Mouse (Mus musculus): ENCODE results near the gene Camk2n2. TPM values are rescaled to one million over a fixed set of nuclear protein-coding genes. Genes with fewer than 3 reads are reported as not detected.

Camk2n2 gene
- polyA plus RNA-seq, 1 experiment, result 6.7 TPM

DNA sequence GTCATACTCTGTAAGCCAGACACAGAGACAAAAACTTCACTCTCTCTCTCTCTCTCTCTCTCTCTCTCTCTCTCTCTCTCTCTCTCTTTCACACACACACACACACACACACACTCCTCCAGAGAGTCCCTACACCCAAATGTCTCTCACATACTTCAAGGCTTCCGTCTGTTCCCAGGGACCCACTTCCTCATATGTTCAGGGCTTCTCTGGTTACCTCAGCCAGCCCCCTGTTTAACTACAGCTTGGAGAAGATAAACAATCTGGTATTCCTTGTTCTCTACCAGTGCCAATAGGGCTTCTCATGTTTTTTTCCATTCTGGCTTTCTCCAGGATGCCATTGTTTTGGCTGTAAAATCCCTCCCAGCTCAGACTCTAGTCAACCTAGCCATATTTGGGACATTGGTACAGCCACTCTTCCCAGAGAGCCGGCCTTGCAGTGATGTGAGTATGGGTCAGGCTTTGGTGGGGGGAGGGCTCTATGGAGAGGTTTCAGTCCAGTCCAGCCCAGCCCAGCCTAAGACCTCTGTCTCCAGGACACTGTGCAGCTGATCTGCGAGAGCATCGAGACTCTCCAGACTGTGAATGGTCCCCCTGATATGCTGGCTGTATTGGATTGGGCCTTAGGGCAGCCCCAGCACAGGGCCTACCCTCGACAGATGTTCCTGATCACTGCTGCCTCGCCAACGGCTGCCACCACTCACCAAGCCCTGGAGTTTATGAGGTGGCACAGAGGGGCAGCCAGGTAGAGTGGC, 24.2 kb downstream of the Camk2n2 start:
- TF ChIP-seq CTCF (IDR thresholded peaks at IDR 0.05; ENCODE audit: control insufficient read depth, insufficient read depth, insufficient read length), result no peak
- TF ChIP-seq MAX (IDR thresholded peaks at IDR 0.05), result no peak
- no peak for TF ChIP-seq MYOG (IDR thresholded peaks at IDR 0.05; ENCODE audit: control insufficient read depth, extremely low read depth, insufficient read length)
- TF ChIP-seq MYOD1 (IDR thresholded peaks at IDR 0.05; ENCODE audit: control insufficient read depth, insufficient read length, low read depth), result no peak
- TF ChIP-seq CEBPB (IDR thresholded peaks at IDR 0.05; ENCODE audit: low read depth), result no peak
- TF ChIP-seq USF1 (IDR thresholded peaks at IDR 0.05; ENCODE audit: low read depth), result no peak
- no peak for TF ChIP-seq FOSL1 (IDR thresholded peaks at IDR 0.05; ENCODE audit: insufficient read depth, low read length, poor library complexity, severe bottlenecking)
- peaks cover 65% of the 10 kb centered on the region for H3K27me3 ChIP-seq (ENCODE audit: control insufficient read depth, insufficient read depth, insufficient read length)
- H3K36me3 ChIP-seq (ENCODE audit: control insufficient read depth, insufficient read depth), result no peaks in the 10 kb centered on the region
- no peaks in the 10 kb centered on the region for H3K79me2 ChIP-seq (ENCODE audit: control insufficient read depth, insufficient read depth)
- no peaks in the 10 kb centered on the region for H3K79me3 ChIP-seq (ENCODE audit: low read depth)
- H3ac ChIP-seq (ENCODE audit: control insufficient read depth, insufficient read length, low read depth), result no peak overlapping the region
- no peak overlapping the region for H3K4me3 ChIP-seq (ENCODE audit: insufficient read depth, poor library complexity, severe bottlenecking)

DNA sequence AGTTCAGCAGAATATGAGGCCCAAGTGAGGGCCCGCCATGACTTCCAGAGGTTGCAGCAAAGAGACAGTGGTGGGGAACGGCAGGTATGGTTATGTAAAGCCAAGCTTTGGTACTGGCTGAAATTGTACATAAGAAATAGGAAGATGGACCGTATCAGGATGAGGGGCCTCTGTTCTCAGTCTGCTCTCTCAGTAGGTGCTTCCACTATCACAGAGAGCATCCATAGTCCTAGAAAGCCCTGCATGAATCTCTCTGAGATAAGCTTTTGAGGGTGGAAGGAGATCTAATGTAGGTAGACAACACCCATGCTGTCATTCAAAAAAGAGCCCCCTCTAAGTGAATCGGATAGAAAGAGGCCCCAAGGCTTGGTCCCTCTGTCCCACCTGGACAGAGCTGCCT, 25.4 kb downstream of the Camk2n2 start:
- no peaks in the 10 kb centered on the region for H3K79me3 ChIP-seq (ENCODE audit: low read depth)
- no peak overlapping the region for H3K4me3 ChIP-seq (ENCODE audit: insufficient read depth, poor library complexity, severe bottlenecking)
- no peak overlapping the region for H3ac ChIP-seq (ENCODE audit: control insufficient read depth, insufficient read length, low read depth)
- TF ChIP-seq CTCF (IDR thresholded peaks at IDR 0.05; ENCODE audit: control insufficient read depth, insufficient read depth, insufficient read length), result no peak
- no peak for TF ChIP-seq FOSL1 (IDR thresholded peaks at IDR 0.05; ENCODE audit: insufficient read depth, low read length, poor library complexity, severe bottlenecking)
- no peak for TF ChIP-seq MYOD1 (IDR thresholded peaks at IDR 0.05; ENCODE audit: control insufficient read depth, insufficient read length, low read depth)
- TF ChIP-seq MAX (IDR thresholded peaks at IDR 0.05), result no peak
- TF ChIP-seq CEBPB (IDR thresholded peaks at IDR 0.05; ENCODE audit: low read depth), result no peak
- no peak for TF ChIP-seq USF1 (IDR thresholded peaks at IDR 0.05; ENCODE audit: low read depth)
- TF ChIP-seq MYOG (IDR thresholded peaks at IDR 0.05; ENCODE audit: control insufficient read depth, extremely low read depth, insufficient read length), result no peak
- H3K27me3 ChIP-seq (ENCODE audit: control insufficient read depth, insufficient read depth, insufficient read length), result peaks cover 76% of the 10 kb centered on the region
- no peaks in the 10 kb centered on the region for H3K36me3 ChIP-seq (ENCODE audit: control insufficient read depth, insufficient read depth)
- no peaks in the 10 kb centered on the region for H3K79me2 ChIP-seq (ENCODE audit: control insufficient read depth, insufficient read depth)

DNA sequence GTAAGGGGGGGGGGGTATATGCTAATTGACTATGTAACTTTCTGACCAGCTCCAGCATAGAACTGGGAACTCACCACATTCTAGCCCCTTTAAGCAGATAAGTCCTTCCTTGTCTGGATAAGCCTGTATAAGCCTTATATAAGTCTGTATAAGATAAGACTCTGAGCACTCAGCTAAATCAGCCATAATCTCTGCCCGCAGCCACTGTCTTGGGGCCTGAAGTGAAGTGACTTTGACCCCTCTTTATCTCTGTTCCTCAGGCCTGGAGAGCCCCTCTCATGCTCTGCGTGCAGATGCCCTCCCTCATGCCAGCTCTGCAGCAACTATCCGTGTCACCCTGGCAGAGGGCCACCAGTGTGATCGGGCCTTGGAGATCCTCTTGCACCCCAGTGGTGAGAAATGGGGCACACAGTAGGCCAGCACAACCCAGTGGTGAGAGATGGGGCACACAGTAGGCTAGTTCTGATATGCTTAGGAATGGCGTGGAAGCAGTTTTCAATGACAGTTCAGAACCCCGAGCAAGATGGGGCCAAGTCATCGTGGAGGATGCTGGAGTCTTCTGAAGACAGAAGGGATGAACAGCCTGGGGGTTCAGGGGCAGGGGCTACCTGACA, 25.9 kb downstream of the Camk2n2 start:
- Histone ChIP-seq H3K36me3 (ENCODE audit: control insufficient read depth, insufficient read depth) (no peaks in the 10 kb centered on the region), H3ac (ENCODE audit: control insufficient read depth, insufficient read length, low read depth) (no peak overlapping the region), H3K27me3 (ENCODE audit: control insufficient read depth, insufficient read depth, insufficient read length) (peaks cover 82% of the 10 kb centered on the region), H3K79me2 (ENCODE audit: control insufficient read depth, insufficient read depth) (no peaks in the 10 kb centered on the region), H3K4me3 (ENCODE audit: insufficient read depth, poor library complexity, severe bottlenecking) (no peak overlapping the region), H3K79me3 (ENCODE audit: low read depth) (no peaks in the 10 kb centered on the region)
- TF ChIP-seq FOSL1 (IDR thresholded peaks at IDR 0.05; ENCODE audit: insufficient read depth, low read length, poor library complexity, severe bottlenecking), result no peak
- no peak for TF ChIP-seq MYOD1 (IDR thresholded peaks at IDR 0.05; ENCODE audit: control insufficient read depth, insufficient read length, low read depth)

DNA sequence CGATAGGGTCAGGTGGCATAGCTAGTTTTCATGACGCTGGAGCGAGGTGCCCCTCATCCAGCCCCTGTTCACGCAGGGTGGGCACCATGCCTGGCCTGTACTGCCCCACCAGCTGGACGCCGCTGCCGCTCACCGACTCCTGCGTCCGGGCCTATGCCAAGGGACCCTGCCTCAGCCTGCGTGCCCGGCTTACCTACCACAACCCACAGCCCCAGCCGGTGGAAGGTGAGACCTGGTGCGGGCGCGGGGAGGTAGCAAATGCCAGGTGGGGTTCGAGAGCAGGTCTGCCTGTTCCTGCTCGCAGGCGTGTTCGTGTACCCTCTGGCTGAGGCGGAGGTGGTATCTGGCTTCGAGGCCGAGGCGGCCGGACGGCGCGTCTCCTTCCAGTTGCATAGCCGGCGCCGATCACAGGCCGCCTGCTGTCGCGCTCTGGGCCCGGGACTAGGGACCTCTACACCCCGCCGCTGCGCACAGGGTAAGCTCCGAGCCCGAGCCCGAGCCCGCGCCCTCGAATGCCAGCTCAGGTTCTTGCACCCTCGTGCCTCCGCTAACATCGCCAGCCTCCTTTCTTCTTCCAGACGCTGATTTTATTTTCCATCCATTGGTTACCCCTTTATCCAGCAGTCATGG, 29.9 kb downstream of the Camk2n2 start:
- Histone ChIP-seq H3K27me3 (ENCODE audit: control insufficient read depth, insufficient read depth, insufficient read length) (peaks cover 76% of the 10 kb centered on the region), H3K79me3 (ENCODE audit: low read depth) (no peaks in the 10 kb centered on the region), H3K36me3 (ENCODE audit: control insufficient read depth, insufficient read depth) (no peaks in the 10 kb centered on the region), H3ac (ENCODE audit: control insufficient read depth, insufficient read length, low read depth) (no peak overlapping the region), H3K4me3 (ENCODE audit: insufficient read depth, poor library complexity, severe bottlenecking) (no peak overlapping the region), H3K79me2 (ENCODE audit: control insufficient read depth, insufficient read depth) (no peaks in the 10 kb centered on the region)
- no peak for TF ChIP-seq CEBPB (IDR thresholded peaks at IDR 0.05; ENCODE audit: low read depth)
- no peak for TF ChIP-seq USF1 (IDR thresholded peaks at IDR 0.05; ENCODE audit: low read depth)
- no peak for TF ChIP-seq FOSL1 (IDR thresholded peaks at IDR 0.05; ENCODE audit: insufficient read depth, low read length, poor library complexity, severe bottlenecking)
- no peak for TF ChIP-seq CTCF (IDR thresholded peaks at IDR 0.05; ENCODE audit: control insufficient read depth, insufficient read depth, insufficient read length)
- no peak for TF ChIP-seq MYOG (IDR thresholded peaks at IDR 0.05; ENCODE audit: control insufficient read depth, extremely low read depth, insufficient read length)
- no peak for TF ChIP-seq MAX (IDR thresholded peaks at IDR 0.05)

DNA sequence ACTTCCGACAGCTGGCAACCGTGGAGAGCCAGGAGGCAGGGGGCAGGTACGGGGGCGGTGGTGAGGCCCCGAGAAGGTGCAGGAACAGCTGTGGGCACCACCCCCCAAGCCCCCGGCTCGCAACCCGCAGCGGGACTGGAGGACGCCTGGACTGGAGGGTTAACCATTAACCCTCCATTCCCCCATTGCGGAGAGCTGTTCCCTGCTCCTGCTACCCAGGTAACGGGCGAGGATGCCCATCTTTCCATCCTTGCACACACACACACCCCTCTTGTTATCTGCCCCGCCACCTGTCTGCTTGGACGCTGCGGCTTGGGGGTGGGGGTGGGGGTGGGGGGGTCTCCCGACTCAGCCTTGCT, 30.4 kb downstream of the Camk2n2 start:
- no peaks in the 10 kb centered on the region for H3K79me3 ChIP-seq (ENCODE audit: low read depth)
- no peak overlapping the region for H3K4me3 ChIP-seq (ENCODE audit: insufficient read depth, poor library complexity, severe bottlenecking)
- peaks cover 71% of the 10 kb centered on the region for H3K27me3 ChIP-seq (ENCODE audit: control insufficient read depth, insufficient read depth, insufficient read length)
- H3K79me2 ChIP-seq (ENCODE audit: control insufficient read depth, insufficient read depth), result no peaks in the 10 kb centered on the region
- no peaks in the 10 kb centered on the region for H3K36me3 ChIP-seq (ENCODE audit: control insufficient read depth, insufficient read depth)
- no peak overlapping the region for H3ac ChIP-seq (ENCODE audit: control insufficient read depth, insufficient read length, low read depth)
- no peak for TF ChIP-seq CTCF (IDR thresholded peaks at IDR 0.05; ENCODE audit: control insufficient read depth, insufficient read depth, insufficient read length)
- TF ChIP-seq MYOD1 (IDR thresholded peaks at IDR 0.05; ENCODE audit: control insufficient read depth, insufficient read length, low read depth), result no peak
- TF ChIP-seq CEBPB (IDR thresholded peaks at IDR 0.05; ENCODE audit: low read depth), result no peak
- TF ChIP-seq USF1 (IDR thresholded peaks at IDR 0.05; ENCODE audit: low read depth), result no peak
- no peak for TF ChIP-seq MYOG (IDR thresholded peaks at IDR 0.05; ENCODE audit: control insufficient read depth, extremely low read depth, insufficient read length)
- TF ChIP-seq FOSL1 (IDR thresholded peaks at IDR 0.05; ENCODE audit: insufficient read depth, low read length, poor library complexity, severe bottlenecking), result no peak
- no peak for TF ChIP-seq MAX (IDR thresholded peaks at IDR 0.05)

Measured in C2C12 (cell line).